Mouse (Mus musculus): ENCODE data around the gene Btbd35f20.
"Not testable (repeated sequence)": the region's sequence is repeated elsewhere in the genome, so short reads cannot be mapped to it uniquely, and the experiment has no call there.

Gene Btbd35f20

DNA sequence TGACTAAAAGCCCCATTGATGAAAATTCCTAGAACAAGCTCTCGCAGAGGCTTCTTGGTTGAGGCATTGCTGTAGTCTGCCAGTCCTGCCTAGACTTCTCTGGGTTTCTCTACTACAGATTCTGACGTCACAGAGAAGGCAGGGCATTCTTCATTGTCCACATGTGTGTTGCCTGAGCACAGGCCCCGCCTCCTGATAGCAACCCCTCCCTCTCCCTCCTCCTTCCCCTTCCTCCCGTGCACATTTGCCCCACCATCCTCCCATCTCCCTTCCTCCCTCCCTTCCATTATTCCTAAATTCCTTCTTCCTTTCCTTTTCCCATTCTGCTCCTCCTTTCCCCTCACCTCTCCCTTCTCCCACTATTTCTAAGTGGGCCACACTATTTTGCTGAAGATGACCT, at the start of gene Btbd35f20:
Gene Btbd35f20 (minus strand): TSS at position 101 of the 400 bp plus-strand sequence.
- not testable (repeated sequence) for ATAC-seq (ENCODE audit: low TSS enrichment)
